Mouse (Mus musculus) C2C12 (cell line): ENCODE results near the gene Vps53. TPM values are rescaled to one million over a fixed set of nuclear protein-coding genes. Genes with fewer than 3 reads are reported as not detected.

ENCODE experiments used
- H3K27me3 ChIP-seq: one replicate; pipeline ENCODE4 v1.6.1; 2011; ENCODE audit not compliant: control insufficient read depth, insufficient read depth, insufficient read length
- H3K36me3 ChIP-seq: one replicate; pipeline ENCODE4 v1.6.1; 2011; ENCODE audit not compliant: control insufficient read depth, insufficient read depth
- H3K4me3 ChIP-seq: one replicate; pipeline ENCODE4 v1.5.1; 2011; ENCODE audit warnings: mild to moderate bottlenecking, control low read depth; ENCODE audit not compliant: poor library complexity, insufficient read depth, severe bottlenecking
- H3K79me2 ChIP-seq: one replicate; pipeline ENCODE4 v1.6.1; 2011; ENCODE audit not compliant: control insufficient read depth, insufficient read depth
- H3K79me3 ChIP-seq: one replicate; pipeline ENCODE4 v1.6.1; 2011; ENCODE audit warnings: low read depth, control low read depth
- H3ac ChIP-seq: one replicate; pipeline ENCODE3; 2011; ENCODE audit warnings: low read depth; ENCODE audit not compliant: control insufficient read depth, insufficient read length
- CEBPB ChIP-seq: IDR thresholded peaks from one replicate; pipeline ENCODE4 v1.6.1; 2011; ENCODE audit warnings: low read depth, mild to moderate bottlenecking, control low read depth, moderate library complexity
- CTCF ChIP-seq: IDR thresholded peaks from one replicate; pipeline ENCODE4 v1.5.1; 2011; ENCODE audit not compliant: control insufficient read depth, insufficient read depth, insufficient read length
- FOSL1 ChIP-seq: IDR thresholded peaks from one replicate; pipeline ENCODE4 v1.8.0; 2011; ENCODE audit warnings: mild to moderate bottlenecking, low read length; ENCODE audit not compliant: poor library complexity, insufficient read depth, severe bottlenecking
- MAX ChIP-seq: IDR thresholded peaks from one replicate; pipeline ENCODE4 v1.6.1; 2011; ENCODE audit warnings: mild to moderate bottlenecking, control low read depth
- MYOD1 ChIP-seq: IDR thresholded peaks from one replicate; pipeline ENCODE4 v1.6.1; 2011; ENCODE audit warnings: low read depth; ENCODE audit not compliant: control insufficient read depth, insufficient read length
- MYOG ChIP-seq: IDR thresholded peaks from one replicate; pipeline ENCODE4 v1.6.1; 2011; ENCODE audit not compliant: control insufficient read depth, insufficient read length; ENCODE audit errors: extremely low read depth
- USF1 ChIP-seq: IDR thresholded peaks from one replicate; pipeline ENCODE4 v1.6.1; 2011; ENCODE audit warnings: low read depth, mild to moderate bottlenecking, control low read depth, moderate library complexity
- polyA plus RNA-seq: library from polyadenylated mRNA; unstranded; fragments of >200 nt; fragmentation: generic; extraction: Trizol; gene quantifications from one replicate; pipeline ENCODE4 v1.2.1, GENCODE M21; 2012; ENCODE audit warnings: missing spikeins

Vps53 gene
- polyA plus RNA-seq, 1 experiment = 29.2 TPM

GRCm38 (mm10) chr11:76120407-76120901 lies 59.0 kb downstream of the Vps53 start:
- no peaks in the 10 kb centered on the region for H3K79me2 ChIP-seq
- no peak for TF ChIP-seq MYOG
- TF ChIP-seq CEBPB = no peak
- TF ChIP-seq FOSL1 = no peak
- no peak for TF ChIP-seq USF1

GRCm38 (mm10) chr11:76110416-76110815 lies 69.0 kb downstream of the Vps53 start:
- TF ChIP-seq CEBPB = no peak
- no peak for TF ChIP-seq MYOD1
- no peak for TF ChIP-seq USF1
- no peak for TF ChIP-seq MAX
- no peak for TF ChIP-seq CTCF
- no peak for TF ChIP-seq MYOG
- TF ChIP-seq FOSL1 = no peak
- H3K79me2 ChIP-seq = no peaks in the 10 kb centered on the region
- no peaks in the 10 kb centered on the region for H3K27me3 ChIP-seq
- H3K4me3 ChIP-seq = no peak overlapping the region
- no peak overlapping the region for H3ac ChIP-seq
- H3K36me3 ChIP-seq = peaks cover 26% of the 10 kb centered on the region
- H3K79me3 ChIP-seq = no peaks in the 10 kb centered on the region

More at GRCm38 (mm10) chr11:76120407-76120901, 59.0 kb downstream of the Vps53 start:
- H3K27me3 ChIP-seq = no peaks in the 10 kb centered on the region
- H3ac ChIP-seq = no peak overlapping the region
- no peaks in the 10 kb centered on the region for H3K79me3 ChIP-seq
- peaks cover 17% of the 10 kb centered on the region for H3K36me3 ChIP-seq
- no peak overlapping the region for H3K4me3 ChIP-seq

GRCm38 (mm10) chr11:76106551-76107496 lies 72.6 kb downstream of the Vps53 start:
- Histone ChIP-seq H3K27me3 (no peaks in the 10 kb centered on the region), H3K4me3 (no peak overlapping the region), H3K79me3 (no peaks in the 10 kb centered on the region), H3ac (no peak overlapping the region), H3K79me2 (no peaks in the 10 kb centered on the region), H3K36me3 (peaks cover 19% of the 10 kb centered on the region)
- TF ChIP-seq MAX (no peak), MYOG (no peak), CEBPB (no peak), FOSL1 (no peak), USF1 (no peak), MYOD1 (no peak), CTCF (no peak)

GRCm38 (mm10) chr11:76101154-76101553 lies 78.3 kb downstream of the Vps53 start:
- Histone ChIP-seq H3K79me3 (no peaks in the 10 kb centered on the region), H3ac (no peak overlapping the region), H3K4me3 (no peak overlapping the region), H3K36me3 (peaks cover 25% of the 10 kb centered on the region), H3K79me2 (no peaks in the 10 kb centered on the region), H3K27me3 (no peaks in the 10 kb centered on the region)
- TF ChIP-seq MAX (no peak), USF1 (no peak), MYOD1 (no peak), MYOG (no peak), FOSL1 (no peak), CEBPB (no peak), CTCF (no peak)

GRCm38 (mm10) chr11:76099193-76099975 lies 80.1 kb downstream of the Vps53 start:
- Histone ChIP-seq H3K36me3 (peaks cover 25% of the 10 kb centered on the region), H3K79me3 (no peaks in the 10 kb centered on the region), H3K79me2 (no peaks in the 10 kb centered on the region), H3K4me3 (no peak overlapping the region), H3ac (no peak overlapping the region), H3K27me3 (no peaks in the 10 kb centered on the region)
- TF ChIP-seq MYOD1 (no peak), FOSL1 (no peak), CTCF (no peak), MYOG (no peak), USF1 (no peak), CEBPB (no peak), MAX (no peak)
